Mouse (Mus musculus) monocyte, adult 59 days (primary cell): ENCODE data around the gene Ptpn3. TPM values are rescaled to one million over a fixed set of nuclear protein-coding genes. Genes with fewer than 3 reads are reported as not detected.

Experiments
- total RNA-seq, 2 experiments: library from RNA; stranded (reverse); gene quantifications; one replicate each; pipeline ENCODE4 v1.2.4; 2023

Gene Ptpn3
- under 1 TPM in 1 of 2 experiments, not detected in 1; 0.12 TPM for total RNA-seq

GRCm38 (mm10) chr4:57301410-57302313 is at the start of gene Ptpn3:
Gene Ptpn3 (minus strand): TSS chr4:57301837.

GRCm38 (mm10) chr4:57143026-57143937 is 158.4 kb downstream of the Ptpn3 start, which contains the start of gene Epb41l4b:
Gene Epb41l4b (minus strand): TSS chr4:57143437.

Other genes starting within 250 kb of the Ptpn3 start
- under 1 TPM in 1 of 2 experiments, not detected in 1; 0.18 TPM for gene Epb41l4b, start 158.4 kb downstream of the Ptpn3 start, total RNA-seq
- gene Palm2, start 132.4 kb upstream of the Ptpn3 start, total RNA-seq, result not detected